Mouse (Mus musculus): Measurements from ENCODE around the gene Rabgap1l. TPM values are rescaled to one million over a fixed set of nuclear protein-coding genes. Genes with fewer than 3 reads are reported as not detected.

Gene Rabgap1l
- polyA plus RNA-seq, 1 experiment: 14.2 TPM

- H3K4me1 ChIP-seq (ENCODE audit: control insufficient read depth, insufficient read depth, low read length): no peaks in the 10 kb centered on the region
- no peak overlapping the region for H3K27ac ChIP-seq (ENCODE audit: control insufficient read depth, insufficient read depth, low read depth, low read length)
- TF ChIP-seq POLR2A (IDR thresholded peaks at IDR 0.05; ENCODE audit: control insufficient read depth, low read depth, low read length): no peak
- TF ChIP-seq CTCF (IDR thresholded peaks at IDR 0.05; ENCODE audit: control insufficient read depth, insufficient read depth, insufficient replicate concordance, low read depth, low read length): no peak
- no peak overlapping the region for H3K4me3 ChIP-seq (ENCODE audit: control insufficient read depth, low read depth, low read length)
- no peaks in the 10 kb centered on the region for H3K36me3 ChIP-seq (ENCODE audit: control insufficient read depth, insufficient read depth, low read length)
- no peaks in the 10 kb centered on the region for H3K27me3 ChIP-seq (ENCODE audit: control insufficient read depth, insufficient read depth, low read length)
Measured at GRCm38 (mm10) chr1:160547934-160548876, 244.8 kb downstream of the Rabgap1l start.

- no peak overlapping the region for H3K4me3 ChIP-seq (ENCODE audit: control insufficient read depth, low read depth, low read length)
- TF ChIP-seq CTCF (IDR thresholded peaks at IDR 0.05; ENCODE audit: control insufficient read depth, insufficient read depth, insufficient replicate concordance, low read depth, low read length) (no peak), POLR2A (IDR thresholded peaks at IDR 0.05; ENCODE audit: control insufficient read depth, low read depth, low read length) (no peak)
- H3K36me3 ChIP-seq (ENCODE audit: control insufficient read depth, insufficient read depth, low read length): no peaks in the 10 kb centered on the region
- H3K27ac ChIP-seq (ENCODE audit: control insufficient read depth, insufficient read depth, low read depth, low read length): no peak overlapping the region
- H3K4me1 ChIP-seq (ENCODE audit: control insufficient read depth, insufficient read depth, low read length): no peaks in the 10 kb centered on the region
- H3K27me3 ChIP-seq (ENCODE audit: control insufficient read depth, insufficient read depth, low read length): no peaks in the 10 kb centered on the region
Measured at GRCm38 (mm10) chr1:160535649-160536048, 257.4 kb downstream of the Rabgap1l start.

- Histone ChIP-seq H3K4me1 (ENCODE audit: control insufficient read depth, insufficient read depth, low read length) (no peaks in the 10 kb centered on the region), H3K36me3 (ENCODE audit: control insufficient read depth, insufficient read depth, low read length) (no peaks in the 10 kb centered on the region), H3K27ac (ENCODE audit: control insufficient read depth, insufficient read depth, low read depth, low read length) (no peak overlapping the region), H3K27me3 (ENCODE audit: control insufficient read depth, insufficient read depth, low read length) (no peaks in the 10 kb centered on the region), H3K4me3 (ENCODE audit: control insufficient read depth, low read depth, low read length) (no peak overlapping the region)
- TF ChIP-seq CTCF (IDR thresholded peaks at IDR 0.05; ENCODE audit: control insufficient read depth, insufficient read depth, insufficient replicate concordance, low read depth, low read length) (no peak), POLR2A (IDR thresholded peaks at IDR 0.05; ENCODE audit: control insufficient read depth, low read depth, low read length) (no peak)
Measured at GRCm38 (mm10) chr1:160534571-160535335, 258.3 kb downstream of the Rabgap1l start.

- no peak overlapping the region for H3K27ac ChIP-seq (ENCODE audit: control insufficient read depth, insufficient read depth, low read depth, low read length)
- no peaks in the 10 kb centered on the region for H3K36me3 ChIP-seq (ENCODE audit: control insufficient read depth, insufficient read depth, low read length)
- TF ChIP-seq CTCF (IDR thresholded peaks at IDR 0.05; ENCODE audit: control insufficient read depth, insufficient read depth, insufficient replicate concordance, low read depth, low read length) (no peak), POLR2A (IDR thresholded peaks at IDR 0.05; ENCODE audit: control insufficient read depth, low read depth, low read length) (no peak)
Measured at GRCm38 (mm10) chr1:160533209-160533820, 259.7 kb downstream of the Rabgap1l start.

GRCm38 (mm10) chr1:160531402-160531801 is 261.6 kb downstream of the Rabgap1l start:
- H3K27ac ChIP-seq (ENCODE audit: control insufficient read depth, insufficient read depth, low read depth, low read length): no peak overlapping the region
- H3K4me3 ChIP-seq (ENCODE audit: control insufficient read depth, low read depth, low read length): no peak overlapping the region
- TF ChIP-seq CTCF (IDR thresholded peaks at IDR 0.05; ENCODE audit: control insufficient read depth, insufficient read depth, insufficient replicate concordance, low read depth, low read length) (no peak), POLR2A (IDR thresholded peaks at IDR 0.05; ENCODE audit: control insufficient read depth, low read depth, low read length) (no peak)
- no peaks in the 10 kb centered on the region for H3K27me3 ChIP-seq (ENCODE audit: control insufficient read depth, insufficient read depth, low read length)
- no peaks in the 10 kb centered on the region for H3K4me1 ChIP-seq (ENCODE audit: control insufficient read depth, insufficient read depth, low read length)
- H3K36me3 ChIP-seq (ENCODE audit: control insufficient read depth, insufficient read depth, low read length): no peaks in the 10 kb centered on the region

More at GRCm38 (mm10) chr1:160533209-160533820, 259.7 kb downstream of the Rabgap1l start:
- no peaks in the 10 kb centered on the region for H3K27me3 ChIP-seq (ENCODE audit: control insufficient read depth, insufficient read depth, low read length)
- no peaks in the 10 kb centered on the region for H3K4me1 ChIP-seq (ENCODE audit: control insufficient read depth, insufficient read depth, low read length)
- no peak overlapping the region for H3K4me3 ChIP-seq (ENCODE audit: control insufficient read depth, low read depth, low read length)

- Histone ChIP-seq H3K4me3 (ENCODE audit: control insufficient read depth, low read depth, low read length) (no peak overlapping the region), H3K4me1 (ENCODE audit: control insufficient read depth, insufficient read depth, low read length) (no peaks in the 10 kb centered on the region), H3K27me3 (ENCODE audit: control insufficient read depth, insufficient read depth, low read length) (no peaks in the 10 kb centered on the region), H3K36me3 (ENCODE audit: control insufficient read depth, insufficient read depth, low read length) (no peaks in the 10 kb centered on the region), H3K27ac (ENCODE audit: control insufficient read depth, insufficient read depth, low read depth, low read length) (no peak overlapping the region)
- TF ChIP-seq POLR2A (IDR thresholded peaks at IDR 0.05; ENCODE audit: control insufficient read depth, low read depth, low read length) (no peak), CTCF (IDR thresholded peaks at IDR 0.05; ENCODE audit: control insufficient read depth, insufficient read depth, insufficient replicate concordance, low read depth, low read length) (no peak)
Measured at GRCm38 (mm10) chr1:160521918-160522317, 271.1 kb downstream of the Rabgap1l start.

GRCm38 (mm10) chr1:160520665-160521064 is 272.3 kb downstream of the Rabgap1l start:
- Histone ChIP-seq H3K27ac (ENCODE audit: control insufficient read depth, insufficient read depth, low read depth, low read length) (no peak overlapping the region), H3K4me3 (ENCODE audit: control insufficient read depth, low read depth, low read length) (no peak overlapping the region), H3K27me3 (ENCODE audit: control insufficient read depth, insufficient read depth, low read length) (no peaks in the 10 kb centered on the region), H3K36me3 (ENCODE audit: control insufficient read depth, insufficient read depth, low read length) (no peaks in the 10 kb centered on the region), H3K4me1 (ENCODE audit: control insufficient read depth, insufficient read depth, low read length) (no peaks in the 10 kb centered on the region)
- TF ChIP-seq CTCF (IDR thresholded peaks at IDR 0.05; ENCODE audit: control insufficient read depth, insufficient read depth, insufficient replicate concordance, low read depth, low read length): no peak
- TF ChIP-seq POLR2A (IDR thresholded peaks at IDR 0.05; ENCODE audit: control insufficient read depth, low read depth, low read length): no peak
